Mouse (Mus musculus) stomach, embryonic 14.5 days (tissue): ENCODE data around the gene Cpne2. TPM values are rescaled to one million over a fixed set of nuclear protein-coding genes. Genes with fewer than 3 reads are reported as not detected.

Experiments used
- ATAC-seq: fragments of 200-750 bp; cut with Nextera tagmentation; 2 replicates; pipeline ENCODE4 v1.8.0; 2017; ENCODE audit warnings: low read depth, moderate TSS enrichment; ENCODE audit not compliant: insufficient number of reproducible peaks, insufficient read depth, low FRiP score
- H3K27ac ChIP-seq: fragments of 300-500 bp; sonication (generic); 2 replicates; pipeline ENCODE4 v1.5.1; 2014; ENCODE audit warnings: mild to moderate bottlenecking, low read length, moderate library complexity, mixed read lengths
- H3K27me3 ChIP-seq: fragments of 300-500 bp; sonication (generic); 2 replicates; pipeline ENCODE4 v1.6.1; 2014; ENCODE audit warnings: low read length, control low read depth, mixed read lengths; ENCODE audit not compliant: control insufficient read depth, insufficient read depth
- H3K36me3 ChIP-seq: fragments of 300-500 bp; sonication (generic); 2 replicates; pipeline ENCODE4 v1.6.1; 2014; ENCODE audit warnings: mild to moderate bottlenecking, control low read depth, low read length, moderate library complexity, mixed read lengths; ENCODE audit not compliant: control insufficient read depth, insufficient read depth
- H3K4me1 ChIP-seq: fragments of 300-500 bp; sonication (generic); 2 replicates; pipeline ENCODE4 v1.6.1; 2014; ENCODE audit warnings: low read length, control low read depth, mixed read lengths; ENCODE audit not compliant: control insufficient read depth, insufficient read depth
- H3K4me2 ChIP-seq: fragments of 300-500 bp; sonication (generic); replicated peaks from 2 replicates; pipeline ENCODE4 v1.6.1; 2014; ENCODE audit warnings: low read depth, low read length, control low read depth
- H3K4me3 ChIP-seq: fragments of 300-500 bp; sonication (generic); 2 replicates; pipeline ENCODE4 v1.5.1; 2014; ENCODE audit warnings: low read depth, low read length, control low read depth
- H3K9ac ChIP-seq: fragments of 300-500 bp; sonication (generic); replicated peaks from 2 replicates; pipeline ENCODE4 v1.6.1; 2014; ENCODE audit warnings: low read depth, mild to moderate bottlenecking, control low read depth, low read length, moderate library complexity, mixed read lengths
- H3K9me3 ChIP-seq: fragments of 300-500 bp; sonication (generic); 2 replicates; pipeline ENCODE4 v1.6.1; 2016; ENCODE audit warnings: low read depth, low read length, control low read depth; ENCODE audit not compliant: control insufficient read depth
- WGBS: fragments of 180-500 bp; shearing (Covaris S2); extraction: QIAGEN DNeasy Blood & Tissue Kit; methylation state at CpG from one replicate; pipeline ENCODE4 v1.1.7; 2014; 5-methylcytosine and 5-hydroxymethylcytosine counted together
- polyA plus RNA-seq: library from polyadenylated mRNA; unstranded; fragments of >200 nt; fragmentation: Nextera tagmentation; extraction: Ambion mirVana; gene quantifications from 2 replicates; pipeline ENCODE4 v1.2.1, GENCODE M21; 2014

The Cpne2 gene
- polyA plus RNA-seq, 1 experiment from 2014 or later = 14.9 TPM

DNA sequence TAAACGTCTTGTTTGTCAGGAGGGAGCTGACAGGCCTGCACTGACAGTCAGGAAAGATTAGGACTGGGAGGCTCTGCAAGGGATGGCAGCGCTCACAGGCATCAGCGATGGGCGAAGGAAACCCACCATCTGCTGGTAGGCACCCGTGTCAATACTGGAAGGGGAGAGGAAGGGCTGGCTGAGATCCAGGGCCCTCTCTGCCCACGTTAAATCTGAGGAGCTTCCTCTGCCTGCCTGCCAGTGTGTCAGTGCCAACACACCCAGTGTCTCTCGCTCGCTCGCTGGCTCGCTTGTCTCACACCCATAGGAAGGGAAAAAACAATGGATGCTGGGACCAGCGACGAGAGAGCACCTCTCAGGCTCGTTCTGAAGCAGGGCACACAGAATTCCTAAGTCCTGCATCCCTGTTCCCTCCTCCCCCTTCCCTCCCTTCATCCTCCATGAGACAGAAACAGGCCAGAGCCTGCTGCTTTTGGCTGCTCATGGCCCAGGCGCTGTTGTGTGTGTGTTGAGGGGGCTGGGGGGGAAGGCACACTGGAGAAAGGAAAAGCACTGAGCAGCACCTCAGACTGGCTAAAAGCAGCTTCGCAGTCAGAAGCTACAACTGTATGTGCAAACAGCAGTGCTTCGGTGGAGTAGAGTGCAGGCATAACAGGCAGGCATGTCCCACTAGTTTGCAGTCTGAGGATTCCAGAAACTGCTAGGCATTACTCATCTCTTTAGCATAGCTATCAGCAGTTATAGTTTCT, 41.5 kb downstream of the Cpne2 start:
- Histone ChIP-seq H3K36me3 (peaks cover 54% of the 10 kb centered on the region), H3K4me1 (no peaks in the 10 kb centered on the region), H3K9me3 (no peaks in the 10 kb centered on the region), H3K27me3 (no peaks in the 10 kb centered on the region), H3K9ac (no peak overlapping the region), H3K4me2 (no peak overlapping the region), H3K27ac (no peak overlapping the region), H3K4me3 (no peak overlapping the region)
- no peak for ATAC-seq
- 93% methylated on average over 16 of the region's 16 CpGs for WGBS

- Histone ChIP-seq H3K27me3 (no peaks in the 10 kb centered on the region), H3K9me3 (no peaks in the 10 kb centered on the region), H3K36me3 (peaks cover 58% of the 10 kb centered on the region), H3K4me2 (no peak overlapping the region), H3K4me3 (no peak overlapping the region), H3K4me1 (no peaks in the 10 kb centered on the region), H3K27ac (no peak overlapping the region), H3K9ac (no peak overlapping the region)
- WGBS = 89% methylated on average over 4 of the region's 4 CpGs
- no peak for ATAC-seq
These were observed 42.4 kb downstream of the Cpne2 start for GRCm38 (mm10) chr8:94575148-94575547.

DNA sequence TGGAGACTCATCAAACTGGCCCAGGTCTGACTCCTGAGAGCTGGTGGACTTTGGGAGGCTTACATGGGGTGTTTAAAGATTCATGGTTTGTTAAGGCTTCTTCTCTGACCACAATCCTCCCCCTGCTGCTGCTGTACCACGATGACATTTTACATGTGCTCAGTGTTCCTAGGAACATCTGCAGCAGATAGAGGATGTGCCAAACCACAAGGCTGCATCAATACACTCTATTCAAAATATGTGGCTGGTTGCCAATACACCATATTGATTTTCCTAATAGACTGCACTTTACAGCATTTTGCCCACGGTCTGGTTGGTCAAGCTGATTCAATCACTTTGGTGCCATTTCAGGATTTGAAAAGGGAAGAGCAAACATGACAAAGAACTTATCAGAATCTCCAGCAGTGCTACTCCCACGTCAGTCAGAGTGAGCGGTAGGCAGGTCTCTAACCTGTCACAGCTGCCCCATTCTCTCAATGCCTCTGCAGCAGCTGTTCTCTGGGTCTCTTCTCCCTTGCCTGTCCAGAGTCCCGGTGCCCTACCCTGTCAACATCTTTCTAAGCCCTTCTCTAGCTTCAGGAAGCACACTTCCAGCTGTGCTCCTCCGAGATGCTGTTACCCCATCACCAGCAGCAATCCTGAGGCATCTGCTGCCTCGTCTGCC, 49.2 kb downstream of the Cpne2 start:
- no peak overlapping the region for H3K27ac ChIP-seq

DNA sequence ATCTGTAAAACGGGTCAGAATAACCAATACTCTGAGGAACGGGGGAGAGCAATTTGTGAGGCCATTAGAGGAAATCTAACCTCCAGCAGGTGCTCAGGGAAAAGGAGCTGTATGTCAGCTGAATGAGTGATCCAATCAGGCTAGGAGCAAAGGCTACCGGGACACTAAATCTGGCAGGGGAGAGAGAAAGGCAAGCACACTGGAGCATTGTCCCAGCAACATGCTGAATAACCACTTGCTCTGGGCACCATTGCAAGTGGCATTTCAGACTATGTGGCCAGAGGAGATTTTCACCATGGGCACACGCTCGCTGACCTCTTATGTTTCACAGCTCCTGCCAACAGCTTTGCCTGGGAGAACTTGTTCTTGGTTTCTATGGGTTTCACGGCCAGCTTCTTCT, 49.8 kb downstream of the Cpne2 start:
- no peaks in the 10 kb centered on the region for H3K9me3 ChIP-seq
- H3K36me3 ChIP-seq = peaks cover 59% of the 10 kb centered on the region
- H3K4me1 ChIP-seq = no peaks in the 10 kb centered on the region
- H3K27me3 ChIP-seq = no peaks in the 10 kb centered on the region
- H3K9ac ChIP-seq = no peak overlapping the region
- WGBS = 91% methylated on average over 6 of the region's 6 CpGs
- H3K4me2 ChIP-seq = no peak overlapping the region
- no peak for ATAC-seq
- H3K27ac ChIP-seq = no peak overlapping the region
- no peak overlapping the region for H3K4me3 ChIP-seq

More for the DNA sequence above, 49.2 kb downstream of the Cpne2 start:
- H3K4me2 ChIP-seq = no peak overlapping the region
- H3K36me3 ChIP-seq = peaks cover 57% of the 10 kb centered on the region
- ATAC-seq = no peak
- H3K9me3 ChIP-seq = no peaks in the 10 kb centered on the region
- no peaks in the 10 kb centered on the region for H3K4me1 ChIP-seq
- H3K4me3 ChIP-seq = no peak overlapping the region
- WGBS = 83% methylated on average over 7 of the region's 7 CpGs
- H3K27me3 ChIP-seq = no peaks in the 10 kb centered on the region
- no peak overlapping the region for H3K9ac ChIP-seq

- 55% methylated on average over 4 of the region's 4 CpGs for WGBS
- ATAC-seq = no peak
- Histone ChIP-seq H3K27ac (no peak overlapping the region), H3K4me3 (no peak overlapping the region), H3K9me3 (no peaks in the 10 kb centered on the region), H3K36me3 (peaks cover 54% of the 10 kb centered on the region), H3K4me2 (no peak overlapping the region), H3K27me3 (no peaks in the 10 kb centered on the region), H3K4me1 (no peaks in the 10 kb centered on the region), H3K9ac (no peak overlapping the region)
These were observed 51.5 kb downstream of the Cpne2 start for GRCm38 (mm10) chr8:94584238-94584817.

DNA sequence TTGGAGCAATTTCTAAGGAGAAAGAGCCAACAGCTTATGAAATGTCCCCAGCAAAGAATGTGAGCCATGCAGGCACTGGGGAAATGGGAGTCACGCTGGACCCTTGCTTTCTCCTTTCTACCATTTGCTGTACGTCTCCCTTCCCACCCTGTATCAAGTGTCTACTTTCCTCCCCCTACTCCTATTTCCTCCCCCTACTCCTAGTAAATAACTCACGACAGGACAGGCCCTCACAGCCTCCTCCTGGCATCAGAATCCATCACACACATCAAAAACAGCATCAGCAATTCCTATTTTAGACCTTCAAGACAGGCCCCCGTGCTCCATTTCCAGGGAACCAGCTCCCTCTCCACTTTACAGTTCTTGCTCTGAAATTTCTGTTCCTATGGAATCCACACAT, 58.9 kb downstream of the Cpne2 start:
- H3K27me3 ChIP-seq = no peaks in the 10 kb centered on the region
- no peak for ATAC-seq
- H3K27ac ChIP-seq = no peak overlapping the region
- no peak overlapping the region for H3K4me3 ChIP-seq
- H3K4me1 ChIP-seq = no peaks in the 10 kb centered on the region
- no peak overlapping the region for H3K4me2 ChIP-seq
- no peak overlapping the region for H3K9ac ChIP-seq
- no peaks in the 10 kb centered on the region for H3K9me3 ChIP-seq
- 72% methylated on average over 4 of the region's 4 CpGs for WGBS
- peaks cover 20% of the 10 kb centered on the region for H3K36me3 ChIP-seq

DNA sequence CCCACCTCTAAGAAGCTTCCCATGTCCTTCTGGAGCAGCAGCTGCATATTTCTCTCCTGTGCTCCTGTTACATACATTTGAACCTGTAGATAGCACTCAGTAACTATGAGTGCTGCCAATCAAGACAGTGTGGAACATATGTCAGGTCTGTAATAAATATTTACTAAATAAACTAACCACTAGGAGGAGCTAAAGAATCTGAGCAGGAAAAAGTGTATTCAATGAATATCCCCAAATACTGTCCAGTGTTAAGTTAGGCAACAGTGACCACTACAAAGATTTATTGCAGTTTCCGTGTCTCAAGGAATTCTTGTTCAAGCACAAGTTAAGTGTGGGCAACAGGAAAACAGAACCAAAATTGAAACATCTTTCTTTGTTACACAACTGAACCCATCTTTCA, 61.4 kb downstream of the Cpne2 start:
- 64% methylated on average over 1 of the region's 1 CpGs for WGBS
- no peak for ATAC-seq
- no peaks in the 10 kb centered on the region for H3K9me3 ChIP-seq
- H3K9ac ChIP-seq = no peak overlapping the region
- no peak overlapping the region for H3K4me3 ChIP-seq
- H3K27ac ChIP-seq = no peak overlapping the region
- no peaks in the 10 kb centered on the region for H3K27me3 ChIP-seq
- no peaks in the 10 kb centered on the region for H3K4me1 ChIP-seq
- no peak overlapping the region for H3K4me2 ChIP-seq
- H3K36me3 ChIP-seq = no peaks in the 10 kb centered on the region; the same call in 1 of the 2 replicates

DNA sequence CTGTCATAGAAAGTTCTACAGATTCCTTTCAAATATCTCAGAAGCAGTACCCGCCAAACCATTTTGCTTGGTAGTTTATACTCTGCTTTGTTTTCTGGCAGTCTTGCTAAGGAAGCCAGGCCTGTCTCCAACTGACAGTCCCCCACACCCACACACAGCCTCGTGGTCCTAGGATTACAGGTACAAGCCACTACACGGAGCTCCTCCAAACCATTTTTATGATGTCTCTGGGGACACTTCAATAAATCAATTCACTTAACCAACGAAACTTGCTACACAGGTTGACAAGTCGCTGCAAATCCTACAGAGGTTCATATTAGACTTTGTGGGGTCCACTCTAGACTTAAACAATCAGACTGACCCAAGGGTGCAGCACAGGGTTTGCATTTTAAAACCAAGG, 67.7 kb downstream of the Cpne2 start:
- H3K4me3 ChIP-seq = peak overlapping the region; percentile 95
- H3K9me3 ChIP-seq = no peaks in the 10 kb centered on the region
- ATAC-seq = no peak
- peak overlapping the region; percentile 86 for H3K9ac ChIP-seq
- H3K4me1 ChIP-seq = peaks cover 14% of the 10 kb centered on the region
- H3K27ac ChIP-seq = no peak overlapping the region; the same call in 1 of the 2 replicates
- H3K36me3 ChIP-seq = no peaks in the 10 kb centered on the region
- H3K4me2 ChIP-seq = peak overlapping the region; percentile 91
- WGBS = 19% methylated on average over 5 of the region's 5 CpGs
- H3K27me3 ChIP-seq = no peaks in the 10 kb centered on the region
